Mouse (Mus musculus): ENCODE measurements around the gene Sntb2. TPM values are rescaled to one million over a fixed set of nuclear protein-coding genes. Genes with fewer than 3 reads are reported as not detected.
"Not testable (repeated sequence)": the region's sequence is repeated elsewhere in the genome, so short reads cannot be mapped to it uniquely, and the experiment has no call there.

Sntb2 gene
- polyA plus RNA-seq, 1 experiment from 2014 or later = 18.6 TPM

- ATAC-seq (ENCODE audit: insufficient number of reproducible peaks, insufficient read depth, low FRiP score, low TSS enrichment, low read depth) = no peak
- H3K4me1 ChIP-seq (replicated peaks) = no peaks in the 10 kb centered on the region
- H3K36me3 ChIP-seq = peaks cover 1% of the 10 kb centered on the region; the same call in 1 of the 2 replicates
- H3K27ac ChIP-seq = no peak overlapping the region
- 71% methylated on average over 4 of the region's 4 CpGs for WGBS
- no peak overlapping the region for H3K4me2 ChIP-seq
- 0 out of 2 replicates have a peak overlapping the region, but pooled peaks have one; percentile 12 for H3K9ac ChIP-seq (replicated peaks)
- no peak overlapping the region for H3K4me3 ChIP-seq (replicated peaks)
- H3K27me3 ChIP-seq = no peaks in the 10 kb centered on the region
- no peaks in the 10 kb centered on the region for H3K9me3 ChIP-seq
Observed at GRCm38 (mm10) chr8:106951707-106952106, 16.2 kb downstream of the Sntb2 start.

GRCm38 (mm10) chr8:106953571-106953970, 18.0 kb downstream of the Sntb2 start:
- H3K27me3 ChIP-seq = no peaks in the 10 kb centered on the region
- H3K9ac ChIP-seq (replicated peaks) = no peak overlapping the region
- no peak overlapping the region for H3K4me2 ChIP-seq
- 85% methylated on average over 4 of the region's 4 CpGs for WGBS
- H3K4me3 ChIP-seq (replicated peaks) = no peak overlapping the region
- H3K4me1 ChIP-seq (replicated peaks) = no peaks in the 10 kb centered on the region
- peaks cover 7% of the 10 kb centered on the region; the same call in 1 of the 2 replicates for H3K36me3 ChIP-seq
- no peak overlapping the region for H3K27ac ChIP-seq
- no peaks in the 10 kb centered on the region for H3K9me3 ChIP-seq
- ATAC-seq (ENCODE audit: insufficient number of reproducible peaks, insufficient read depth, low FRiP score, low TSS enrichment, low read depth) = no peak

GRCm38 (mm10) chr8:106957086-106957485, 21.5 kb downstream of the Sntb2 start:
- Histone ChIP-seq H3K27ac (no peak overlapping the region), H3K9ac (replicated peaks) (no peak overlapping the region), H3K4me3 (replicated peaks) (no peak overlapping the region), H3K4me1 (replicated peaks) (no peaks in the 10 kb centered on the region), H3K27me3 (no peaks in the 10 kb centered on the region), H3K9me3 (no peaks in the 10 kb centered on the region), H3K36me3 (peaks cover 7% of the 10 kb centered on the region; the same call in 1 of the 2 replicates), H3K4me2 (no peak overlapping the region)
- no peak for ATAC-seq (ENCODE audit: insufficient number of reproducible peaks, insufficient read depth, low FRiP score, low TSS enrichment, low read depth)
- WGBS = 86% methylated on average over 3 of the region's 3 CpGs

GRCm38 (mm10) chr8:106958212-106958611, 22.7 kb downstream of the Sntb2 start:
- WGBS = 92% methylated on average over 3 of the region's 3 CpGs
- H3K4me3 ChIP-seq (replicated peaks) = no peak overlapping the region
- no peaks in the 10 kb centered on the region for H3K4me1 ChIP-seq (replicated peaks)
- H3K27me3 ChIP-seq = no peaks in the 10 kb centered on the region
- H3K27ac ChIP-seq = no peak overlapping the region
- no peak overlapping the region for H3K4me2 ChIP-seq
- no peak for ATAC-seq (ENCODE audit: insufficient number of reproducible peaks, insufficient read depth, low FRiP score, low TSS enrichment, low read depth)
- no peak overlapping the region for H3K9ac ChIP-seq (replicated peaks)
- H3K36me3 ChIP-seq = peaks cover 7% of the 10 kb centered on the region; the same call in 1 of the 2 replicates
- H3K9me3 ChIP-seq = no peaks in the 10 kb centered on the region

- H3K9me3 ChIP-seq = no peaks in the 10 kb centered on the region
- H3K36me3 ChIP-seq = peaks cover 7% of the 10 kb centered on the region; the same call in 1 of the 2 replicates
- ATAC-seq (ENCODE audit: insufficient number of reproducible peaks, insufficient read depth, low FRiP score, low TSS enrichment, low read depth) = no peak
- 87% methylated on average over 2 of the region's 2 CpGs for WGBS
- no peaks in the 10 kb centered on the region for H3K27me3 ChIP-seq
- H3K27ac ChIP-seq = no peak overlapping the region
- H3K4me3 ChIP-seq (replicated peaks) = no peak overlapping the region
- H3K4me1 ChIP-seq (replicated peaks) = no peaks in the 10 kb centered on the region
- no peak overlapping the region for H3K4me2 ChIP-seq
- no peak overlapping the region for H3K9ac ChIP-seq (replicated peaks)
Observed at GRCm38 (mm10) chr8:106959626-106960025, 24.1 kb downstream of the Sntb2 start.

GRCm38 (mm10) chr8:106962322-106962721, 26.8 kb downstream of the Sntb2 start:
- Histone ChIP-seq H3K4me2 (no peak overlapping the region), H3K27ac (no peak overlapping the region), H3K4me3 (replicated peaks) (no peak overlapping the region), H3K9ac (replicated peaks) (no peak overlapping the region), H3K4me1 (replicated peaks) (no peaks in the 10 kb centered on the region), H3K27me3 (no peaks in the 10 kb centered on the region), H3K36me3 (no peaks in the 10 kb centered on the region; the same call in 1 of the 2 replicates), H3K9me3 (no peaks in the 10 kb centered on the region)
- no peak for ATAC-seq (ENCODE audit: insufficient number of reproducible peaks, insufficient read depth, low FRiP score, low TSS enrichment, low read depth)
- 89% methylated on average over 3 of the region's 3 CpGs for WGBS

GRCm38 (mm10) chr8:106963365-106963764, 27.8 kb downstream of the Sntb2 start:
- Histone ChIP-seq H3K27me3 (no peaks in the 10 kb centered on the region), H3K27ac (no peak overlapping the region), H3K4me1 (replicated peaks) (no peaks in the 10 kb centered on the region), H3K4me3 (replicated peaks) (no peak overlapping the region), H3K9ac (replicated peaks) (no peak overlapping the region), H3K36me3 (no peaks in the 10 kb centered on the region), H3K9me3 (no peaks in the 10 kb centered on the region), H3K4me2 (no peak overlapping the region)
- no peak for ATAC-seq (ENCODE audit: insufficient number of reproducible peaks, insufficient read depth, low FRiP score, low TSS enrichment, low read depth)
- 85% methylated on average over 6 of the region's 6 CpGs for WGBS

- no peaks in the 10 kb centered on the region for H3K36me3 ChIP-seq
- H3K9me3 ChIP-seq = no peaks in the 10 kb centered on the region
- H3K4me1 ChIP-seq (replicated peaks) = no peaks in the 10 kb centered on the region
- H3K4me2 ChIP-seq = no peak overlapping the region
- H3K27me3 ChIP-seq = no peaks in the 10 kb centered on the region
- no peak overlapping the region for H3K4me3 ChIP-seq (replicated peaks)
- ATAC-seq (ENCODE audit: insufficient number of reproducible peaks, insufficient read depth, low FRiP score, low TSS enrichment, low read depth) = no peak
- no peak overlapping the region for H3K27ac ChIP-seq
- 76% methylated on average over 4 of the region's 4 CpGs for WGBS
- no peak overlapping the region for H3K9ac ChIP-seq (replicated peaks)
Observed at GRCm38 (mm10) chr8:106964573-106964972, 29.0 kb downstream of the Sntb2 start.

GRCm38 (mm10) chr8:106969964-106970363, 34.4 kb downstream of the Sntb2 start:
- H3K9me3 ChIP-seq = no peaks in the 10 kb centered on the region
- H3K9ac ChIP-seq (replicated peaks) = no peak overlapping the region
- H3K4me1 ChIP-seq (replicated peaks) = no peaks in the 10 kb centered on the region
- 73% methylated on average over 3 of the region's 3 CpGs for WGBS
- H3K4me3 ChIP-seq (replicated peaks) = no peak overlapping the region
- H3K4me2 ChIP-seq = no peak overlapping the region
- no peaks in the 10 kb centered on the region for H3K27me3 ChIP-seq
- no peaks in the 10 kb centered on the region for H3K36me3 ChIP-seq
- H3K27ac ChIP-seq = no peak overlapping the region
- no peak for ATAC-seq (ENCODE audit: insufficient number of reproducible peaks, insufficient read depth, low FRiP score, low TSS enrichment, low read depth)

- ATAC-seq (ENCODE audit: insufficient number of reproducible peaks, insufficient read depth, low FRiP score, low TSS enrichment, low read depth) = no peak
- Histone ChIP-seq H3K36me3 (no peaks in the 10 kb centered on the region), H3K9me3 (no peaks in the 10 kb centered on the region), H3K4me2 (no peak overlapping the region), H3K27ac (no peak overlapping the region), H3K4me1 (replicated peaks) (no peaks in the 10 kb centered on the region), H3K27me3 (no peaks in the 10 kb centered on the region), H3K4me3 (replicated peaks) (no peak overlapping the region), H3K9ac (replicated peaks) (no peak overlapping the region)
- WGBS = 86% methylated on average over 5 of the region's 5 CpGs
Observed at GRCm38 (mm10) chr8:106971916-106972315, 36.4 kb downstream of the Sntb2 start.

GRCm38 (mm10) chr8:106972538-106973264, 37.2 kb downstream of the Sntb2 start:
- no peak overlapping the region for H3K27ac ChIP-seq
- H3K4me1 ChIP-seq (replicated peaks) = no peaks in the 10 kb centered on the region
- WGBS = 89% methylated on average over 6 of the region's 6 CpGs

GRCm38 (mm10) chr8:106973526-106973925, 38.0 kb downstream of the Sntb2 start:
- H3K9ac ChIP-seq (replicated peaks); H3K27me3 ChIP-seq; H3K4me2 ChIP-seq; H3K27ac ChIP-seq; ATAC-seq (ENCODE audit: insufficient number of reproducible peaks, insufficient read depth, low FRiP score, low TSS enrichment, low read depth); H3K4me1 ChIP-seq (replicated peaks); H3K9me3 ChIP-seq; H3K4me3 ChIP-seq (replicated peaks); H3K36me3 ChIP-seq: not testable (repeated sequence)
- WGBS = 97% methylated on average over 3 of the region's 3 CpGs

More at GRCm38 (mm10) chr8:106972538-106973264, 37.2 kb downstream of the Sntb2 start:
- Histone ChIP-seq H3K9ac (replicated peaks) (no peak overlapping the region), H3K27me3 (no peaks in the 10 kb centered on the region), H3K9me3 (no peaks in the 10 kb centered on the region), H3K4me3 (replicated peaks) (no peak overlapping the region), H3K4me2 (no peak overlapping the region), H3K36me3 (no peaks in the 10 kb centered on the region)
- no peak for ATAC-seq (ENCODE audit: insufficient number of reproducible peaks, insufficient read depth, low FRiP score, low TSS enrichment, low read depth)
